Mouse (Mus musculus) forebrain, embryonic 14.5 days (tissue): ENCODE data around the gene Cdk19. TPM values are rescaled to one million over a fixed set of nuclear protein-coding genes. Genes with fewer than 3 reads are reported as not detected.

Experiments
- ATAC-seq: fragments of 200-750 bp; cut with Nextera tagmentation; 2 replicates; pipeline ENCODE4 v1.8.0; 2017; ENCODE audit warnings: mild to moderate bottlenecking, moderate library complexity
- DNase-seq: peaks from one replicate; pipeline ENCODE4 v3.0.0-alpha.2; 2015; ENCODE audit warnings: low spot score
- H3K27ac ChIP-seq: fragments of 300-500 bp; sonication (generic); 2 replicates; pipeline ENCODE4 v1.5.1; 2014; ENCODE audit warnings: low read depth, mild to moderate bottlenecking, control low read depth, low read length, moderate library complexity
- H3K27me3 ChIP-seq: fragments of 300-500 bp; sonication (generic); replicated peaks from 2 replicates; pipeline ENCODE4 v1.6.1; 2014; ENCODE audit warnings: low read length, control low read depth, mixed read lengths; ENCODE audit not compliant: control insufficient read depth, insufficient read depth
- H3K36me3 ChIP-seq: fragments of 300-500 bp; sonication (generic); 2 replicates; pipeline ENCODE4 v1.6.1; 2014; ENCODE audit warnings: low read length, control low read depth; ENCODE audit not compliant: control insufficient read depth, insufficient read depth
- H3K4me1 ChIP-seq: fragments of 300-500 bp; sonication (generic); 2 replicates; pipeline ENCODE4 v1.6.1; 2014; ENCODE audit warnings: antibody characterized with exemption, low read length, control low read depth; ENCODE audit not compliant: control insufficient read depth, insufficient read depth
- H3K4me2 ChIP-seq: fragments of 300-500 bp; sonication (generic); 2 replicates; pipeline ENCODE4 v1.6.1; 2014; ENCODE audit warnings: mild to moderate bottlenecking, control low read depth, low read length
- H3K4me3 ChIP-seq: fragments of 300-500 bp; sonication (generic); 2 replicates; pipeline ENCODE4 v1.5.1; 2014; ENCODE audit warnings: low read depth, low read length, control low read depth
- H3K9ac ChIP-seq: fragments of 300-500 bp; sonication (generic); 2 replicates; pipeline ENCODE4 v1.6.1; 2014; ENCODE audit warnings: mild to moderate bottlenecking, low read length, control low read depth, moderate library complexity
- H3K9me3 ChIP-seq: fragments of 300-500 bp; sonication (generic); replicated peaks from 2 replicates; pipeline ENCODE4 v1.6.1; 2016; ENCODE audit warnings: low read length, control low read depth, mixed read lengths; ENCODE audit not compliant: control insufficient read depth
- WGBS: fragments of 180-500 bp; shearing (Covaris S2); extraction: QIAGEN DNeasy Blood & Tissue Kit; methylation state at CpG from one replicate; pipeline ENCODE4 v1.1.7; 2014; 5-methylcytosine and 5-hydroxymethylcytosine counted together
- polyA plus RNA-seq: library from polyadenylated mRNA; unstranded; fragments of >200 nt; fragmentation: Nextera tagmentation; extraction: Ambion mirVana; gene quantifications from 2 replicates; pipeline ENCODE4 v1.2.1, GENCODE M21; 2014

The Cdk19 gene
- polyA plus RNA-seq, 1 experiment from 2014 or later, result 16.6 TPM

- WGBS, result 21% methylated on average over 4 of the region's 4 CpGs
- H3K9me3 ChIP-seq, result no peaks in the 10 kb centered on the region
- H3K9ac ChIP-seq, result no peak overlapping the region
- ATAC-seq, result no peak
- DNase-seq, result no peak
- no peak overlapping the region for H3K4me2 ChIP-seq
- no peaks in the 10 kb centered on the region for H3K27me3 ChIP-seq
- H3K4me3 ChIP-seq, result no peak overlapping the region
- H3K4me1 ChIP-seq, result peaks cover 8% of the 10 kb centered on the region
- no peaks in the 10 kb centered on the region for H3K36me3 ChIP-seq
- no peak overlapping the region for H3K27ac ChIP-seq
These were observed 177.1 kb downstream of the Cdk19 start for GRCm38 (mm10) chr10:40516421-40516820.

GRCm38 (mm10) chr10:40519586-40519985, 180.2 kb downstream of the Cdk19 start:
- no peak overlapping the region for H3K9ac ChIP-seq
- 56% methylated on average over 4 of the region's 4 CpGs for WGBS
- H3K27me3 ChIP-seq, result no peaks in the 10 kb centered on the region
- peak; percentile 25; the same call in 1 of the 2 replicates for ATAC-seq
- H3K36me3 ChIP-seq, result no peaks in the 10 kb centered on the region
- H3K9me3 ChIP-seq, result no peaks in the 10 kb centered on the region
- DNase-seq, result peak; percentile 74
- H3K4me1 ChIP-seq, result peaks cover 10% of the 10 kb centered on the region
- H3K27ac ChIP-seq, result no peak overlapping the region
- no peak overlapping the region for H3K4me2 ChIP-seq
- H3K4me3 ChIP-seq, result no peak overlapping the region

GRCm38 (mm10) chr10:40521579-40521978, 182.2 kb downstream of the Cdk19 start:
- DNase-seq (peak; percentile 80), ATAC-seq (peak; percentile 69)
- 5% methylated on average over 12 of the region's 12 CpGs for WGBS
- no peaks in the 10 kb centered on the region for H3K27me3 ChIP-seq
- H3K27ac ChIP-seq, result peak overlapping the region; percentile 60; the same call in 1 of the 2 replicates
- H3K4me1 ChIP-seq, result peaks cover 10% of the 10 kb centered on the region
- no peaks in the 10 kb centered on the region for H3K9me3 ChIP-seq
- H3K4me3 ChIP-seq, result no peak overlapping the region
- no peaks in the 10 kb centered on the region for H3K36me3 ChIP-seq
- peak overlapping the region; percentile 25 for H3K4me2 ChIP-seq
- peak overlapping the region; percentile 32; the same call in 1 of the 2 replicates for H3K9ac ChIP-seq

GRCm38 (mm10) chr10:40523312-40523975, 184.1 kb downstream of the Cdk19 start:
- Histone ChIP-seq H3K27me3 (no peaks in the 10 kb centered on the region), H3K4me2 (no peak overlapping the region), H3K36me3 (no peaks in the 10 kb centered on the region), H3K27ac (no peak overlapping the region), H3K9me3 (no peaks in the 10 kb centered on the region), H3K4me1 (peaks cover 10% of the 10 kb centered on the region), H3K9ac (no peak overlapping the region), H3K4me3 (no peak overlapping the region)
- DNase-seq (no peak), ATAC-seq (no peak)
- 79% methylated on average over 7 of the region's 7 CpGs for WGBS

GRCm38 (mm10) chr10:40524032-40524806, 184.9 kb downstream of the Cdk19 start:
- H3K4me2 ChIP-seq, result no peak overlapping the region
- H3K27me3 ChIP-seq, result no peaks in the 10 kb centered on the region
- 77% methylated on average over 9 of the region's 9 CpGs for WGBS
- no peak overlapping the region for H3K9ac ChIP-seq
- no peak overlapping the region for H3K4me3 ChIP-seq
- no peaks in the 10 kb centered on the region for H3K36me3 ChIP-seq
- no peaks in the 10 kb centered on the region for H3K9me3 ChIP-seq
- H3K4me1 ChIP-seq, result peaks cover 10% of the 10 kb centered on the region
- no peak for DNase-seq
- no peak overlapping the region for H3K27ac ChIP-seq
- ATAC-seq, result no peak

- ATAC-seq, result no peak
- H3K9ac ChIP-seq, result no peak overlapping the region
- no peaks in the 10 kb centered on the region for H3K36me3 ChIP-seq
- H3K27ac ChIP-seq, result no peak overlapping the region
- H3K4me1 ChIP-seq, result peaks cover 7% of the 10 kb centered on the region
- H3K4me2 ChIP-seq, result no peak overlapping the region
- H3K4me3 ChIP-seq, result no peak overlapping the region
- H3K27me3 ChIP-seq, result no peaks in the 10 kb centered on the region
- no peaks in the 10 kb centered on the region for H3K9me3 ChIP-seq
- 33% methylated on average over 10 of the region's 10 CpGs for WGBS
- DNase-seq, result peak; percentile 89
These were observed 185.6 kb downstream of the Cdk19 start for GRCm38 (mm10) chr10:40524991-40525390.

- DNase-seq (no peak), ATAC-seq (no peak)
- H3K9ac ChIP-seq, result no peak overlapping the region
- H3K4me2 ChIP-seq, result no peak overlapping the region
- H3K27me3 ChIP-seq, result no peaks in the 10 kb centered on the region
- WGBS, result 77% methylated on average over 9 of the region's 9 CpGs
- peaks cover 7% of the 10 kb centered on the region for H3K4me1 ChIP-seq
- H3K36me3 ChIP-seq, result no peaks in the 10 kb centered on the region
- no peak overlapping the region for H3K27ac ChIP-seq
- no peak overlapping the region for H3K4me3 ChIP-seq
- H3K9me3 ChIP-seq, result no peaks in the 10 kb centered on the region
These were observed 186.3 kb downstream of the Cdk19 start for GRCm38 (mm10) chr10:40525616-40526155.

GRCm38 (mm10) chr10:40526301-40526761, 187.0 kb downstream of the Cdk19 start:
- H3K27me3 ChIP-seq, result no peaks in the 10 kb centered on the region
- H3K36me3 ChIP-seq, result no peaks in the 10 kb centered on the region
- ATAC-seq (no peak), DNase-seq (no peak)
- H3K4me1 ChIP-seq, result peaks cover 3% of the 10 kb centered on the region
- H3K9me3 ChIP-seq, result no peaks in the 10 kb centered on the region
- H3K4me3 ChIP-seq, result no peak overlapping the region
- no peak overlapping the region for H3K4me2 ChIP-seq
- no peak overlapping the region for H3K27ac ChIP-seq
- WGBS, result 75% methylated on average over 8 of the region's 8 CpGs
- H3K9ac ChIP-seq, result no peak overlapping the region

- ATAC-seq (no peak), DNase-seq (no peak)
- H3K27me3 ChIP-seq, result no peaks in the 10 kb centered on the region
- no peak overlapping the region for H3K9ac ChIP-seq
- H3K36me3 ChIP-seq, result no peaks in the 10 kb centered on the region
- H3K27ac ChIP-seq, result no peak overlapping the region
- H3K4me2 ChIP-seq, result no peak overlapping the region
- no peaks in the 10 kb centered on the region for H3K9me3 ChIP-seq
- H3K4me1 ChIP-seq, result no peaks in the 10 kb centered on the region
- 87% methylated on average over 3 of the region's 3 CpGs for WGBS
- no peak overlapping the region for H3K4me3 ChIP-seq
These were observed 187.6 kb downstream of the Cdk19 start for GRCm38 (mm10) chr10:40526986-40527385.
